Mouse (Mus musculus) gastrocnemius, postnatal 14 days (tissue): ENCODE measurements around the gene Fras1. TPM values are rescaled to one million over a fixed set of nuclear protein-coding genes. Genes with fewer than 3 reads are reported as not detected.

ENCODE experiments used
- DNase-seq: peaks from one replicate; pipeline ENCODE4 v3.0.0; 2021; ENCODE audit warnings: mixed read lengths
- intact Hi-C: fragments of 180-260 bp; cut with DNase I; formaldehyde crosslinking; loops from one replicate; pipeline ENCODE4 v1.15.1; 2025; ENCODE audit warnings: low total_unique reads
- total RNA-seq, 2 experiments: library from RNA; stranded (reverse); gene quantifications; 2 replicates each; pipeline ENCODE4 v1.2.3; 2021

Gene Fras1
- total RNA-seq, 2 experiments from 2014 or later, result 8.7 to 10.6 TPM

- intact Hi-C loops, result no loop called here
- no peak for DNase-seq
Observed at GRCm38 (mm10) chr5:96395786-96396650, 22.3 kb downstream of the Fras1 start.

DNA sequence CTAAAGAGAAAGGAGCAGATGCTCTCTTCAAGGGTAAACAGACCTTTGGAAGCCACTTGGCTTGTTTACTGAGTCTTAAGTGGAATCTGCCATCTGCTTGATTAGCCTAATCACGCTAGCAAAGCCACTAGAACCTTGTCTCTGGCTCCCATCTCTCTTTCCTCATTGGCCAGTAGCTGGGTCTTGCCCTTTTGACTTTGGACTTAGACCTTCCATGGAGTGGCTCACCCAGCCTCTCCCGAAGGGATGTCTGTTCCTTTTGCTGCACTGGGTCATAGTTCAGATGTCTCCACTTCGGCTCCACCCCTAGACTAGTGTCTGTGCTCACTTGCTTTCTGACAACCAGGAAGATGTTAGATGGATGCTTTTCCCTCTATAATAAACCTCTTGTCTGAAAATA lies 28.8 kb downstream of the Fras1 start:
- intact Hi-C loops, result no loop called here
- no peak for DNase-seq

DNA sequence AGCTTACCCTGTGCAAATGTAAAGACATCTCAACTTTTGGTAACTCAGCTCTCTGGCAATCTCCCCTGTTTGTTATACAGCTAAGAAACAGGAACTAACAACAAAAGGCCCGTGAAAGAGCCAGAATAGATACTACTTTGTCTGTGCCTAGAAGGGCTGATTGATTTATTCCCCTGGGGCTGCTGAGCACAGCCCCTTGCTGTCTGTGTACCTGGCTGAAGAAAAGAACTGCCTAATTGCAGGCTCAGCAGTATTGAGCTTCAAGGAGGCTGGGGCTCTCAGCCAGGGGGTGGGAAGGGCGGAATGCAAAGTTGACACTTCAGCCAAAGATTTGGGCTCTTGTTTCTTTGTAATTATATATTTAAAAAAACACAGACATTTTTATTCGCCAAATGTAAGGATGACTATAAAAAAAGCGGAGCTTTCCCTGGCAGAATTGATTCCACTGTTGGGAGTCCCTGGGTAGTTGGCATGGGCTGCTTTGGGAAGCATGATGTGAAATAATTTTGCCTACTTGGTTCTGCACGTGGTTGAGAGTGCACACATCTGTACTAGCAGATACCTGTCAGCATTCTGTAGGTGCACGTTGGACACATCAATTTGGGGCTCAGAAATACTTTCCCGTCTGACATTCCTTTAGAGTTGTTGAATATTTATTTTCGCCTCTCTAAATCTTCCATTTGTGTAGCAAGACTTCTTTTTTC lies 31.5 kb downstream of the Fras1 start:
- no peak for DNase-seq
- intact Hi-C loops, result no loop called here

DNA sequence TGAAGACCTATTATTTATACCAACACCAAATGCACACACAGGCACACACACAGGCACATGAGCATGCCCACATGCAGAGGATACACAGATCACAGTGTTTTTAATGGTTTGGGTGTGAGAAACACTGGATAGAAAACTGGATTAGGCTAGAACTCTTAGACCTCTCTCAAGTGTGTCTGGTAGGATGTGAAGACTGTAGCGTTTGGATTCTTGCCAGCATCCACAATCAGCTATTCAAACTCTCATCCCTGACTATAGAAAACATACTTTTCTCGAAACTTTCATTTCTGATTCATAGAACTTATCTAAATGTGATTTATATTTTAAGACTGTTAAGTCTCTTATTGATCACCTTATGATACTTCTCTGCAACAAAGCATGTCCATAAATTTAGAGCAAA lies 34.5 kb downstream of the Fras1 start:
- no peak for DNase-seq
- intact Hi-C loops, result no loop called here

GRCm38 (mm10) chr5:96412754-96413394 lies 39.1 kb downstream of the Fras1 start:
- intact Hi-C loops, result no loop called here
- DNase-seq, result no peak

DNA sequence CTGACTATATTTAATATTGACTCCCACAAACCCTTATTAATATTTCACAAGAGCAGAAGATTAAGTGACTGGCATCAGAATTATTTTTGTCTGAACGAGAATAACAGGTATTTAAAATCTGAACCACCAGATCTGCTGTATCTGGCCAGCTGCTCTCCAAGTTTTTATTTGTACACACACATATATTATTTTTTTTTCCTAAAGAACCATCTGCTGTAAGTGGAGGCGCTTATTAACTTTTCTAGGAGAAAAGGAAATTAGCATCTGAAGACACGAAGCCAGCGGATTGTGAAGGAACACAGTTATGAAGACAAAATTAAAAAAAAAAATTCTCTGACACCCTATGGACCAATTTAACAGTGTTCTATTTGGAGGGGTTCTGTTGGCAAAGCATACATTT lies 43.4 kb downstream of the Fras1 start:
- intact Hi-C loops, result no loop called here
- no peak for DNase-seq

GRCm38 (mm10) chr5:96421550-96421949 lies 47.8 kb downstream of the Fras1 start:
- intact Hi-C loops, result no loop called here
- no peak for DNase-seq

GRCm38 (mm10) chr5:96422716-96423115 lies 49.0 kb downstream of the Fras1 start:
- intact Hi-C loops, result no loop called here
- DNase-seq, result no peak

DNA sequence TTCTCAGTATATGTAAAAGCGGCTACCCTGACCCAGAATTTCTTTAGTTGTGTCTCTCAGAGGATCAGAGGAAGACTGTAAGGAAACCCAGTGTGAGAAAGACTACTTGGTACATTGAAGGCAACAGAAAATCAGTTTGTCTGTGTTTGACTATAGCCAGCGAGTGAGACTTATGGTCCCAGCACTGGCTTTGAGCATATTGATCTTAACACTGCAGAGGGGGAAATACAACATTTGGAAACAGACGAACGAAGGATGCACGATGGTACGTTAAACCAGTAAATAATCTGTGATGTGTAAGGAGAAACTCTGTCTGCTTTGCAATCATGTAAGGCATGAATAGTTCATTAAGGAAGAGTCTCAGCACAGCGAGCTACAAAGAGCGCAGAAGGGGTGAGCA lies 51.6 kb downstream of the Fras1 start:
- no peak for DNase-seq
- intact Hi-C loops, result no loop called here

DNA sequence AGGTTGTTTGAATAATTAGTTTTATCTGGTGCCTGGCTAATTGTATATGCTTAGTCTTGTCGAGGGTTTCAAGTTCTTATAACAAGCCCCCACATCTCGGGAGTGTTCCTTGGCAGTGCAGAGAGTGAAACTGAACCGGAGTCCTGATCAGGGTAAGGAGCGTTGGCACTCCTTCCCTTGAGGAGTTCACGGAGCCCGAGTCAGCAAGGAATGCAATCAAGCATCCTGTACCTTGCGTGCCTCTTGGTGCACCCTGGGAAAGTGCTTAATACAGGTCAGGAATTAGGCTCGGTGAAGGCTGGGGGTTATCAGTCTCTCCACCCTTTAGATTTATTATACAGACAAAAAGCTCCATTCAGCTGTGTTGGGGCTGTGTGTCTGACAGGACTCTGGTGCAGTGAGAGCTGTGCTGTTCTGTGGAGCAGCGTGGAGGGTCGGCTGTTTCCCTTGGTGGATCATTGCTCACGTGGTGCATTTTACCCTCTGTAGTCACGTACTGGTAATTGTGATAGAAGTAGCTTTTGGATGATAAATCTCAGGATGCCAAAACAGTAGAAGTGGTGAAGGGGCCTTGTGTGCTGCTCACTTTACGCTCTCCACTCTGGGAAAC lies 55.9 kb downstream of the Fras1 start:
- intact Hi-C loops, result no loop called here
- DNase-seq, result no peak

DNA sequence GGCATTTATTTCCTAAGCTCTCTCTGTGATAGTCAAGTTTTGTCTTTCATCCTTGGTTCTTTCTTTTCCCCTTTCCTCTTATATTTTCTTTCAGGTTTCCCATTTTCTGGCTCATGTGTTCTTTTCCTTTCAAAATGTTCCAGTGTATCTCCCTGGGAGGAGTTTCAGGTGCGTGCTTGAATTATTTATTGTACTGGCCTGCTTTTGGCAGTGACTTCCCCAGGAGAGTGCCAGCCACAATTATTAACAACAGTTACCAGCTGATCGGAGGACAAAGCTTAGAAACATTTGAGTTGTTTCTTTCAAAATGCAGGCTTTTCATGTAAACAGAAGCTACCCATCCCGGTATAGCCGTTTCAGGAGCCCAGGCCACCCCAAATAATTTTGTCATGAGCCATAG lies 64.1 kb downstream of the Fras1 start:
- intact Hi-C loops, result no loop called here
- no peak for DNase-seq

DNA sequence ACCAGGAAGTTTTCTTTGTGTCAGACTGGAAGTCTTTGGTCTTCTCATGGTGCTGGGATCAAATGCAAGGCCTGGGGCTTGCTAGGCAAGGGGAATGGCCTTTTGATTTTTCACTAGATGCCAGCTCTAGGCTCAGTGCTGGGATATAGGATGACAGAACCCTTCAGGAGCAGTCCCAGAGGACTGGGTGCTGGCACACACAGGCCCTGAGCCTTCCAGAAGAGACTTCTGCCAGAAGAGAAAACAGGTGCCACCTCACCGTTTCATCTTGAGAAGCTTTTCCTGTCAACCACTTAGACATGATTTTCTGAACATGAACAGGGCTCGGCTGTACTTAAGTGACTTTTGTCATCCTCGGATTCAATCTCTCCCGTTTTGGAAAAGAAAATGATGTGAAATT lies 66.1 kb downstream of the Fras1 start:
- peak; percentile 24 for DNase-seq

GRCm38 (mm10) chr5:96447460-96447859 lies 73.7 kb downstream of the Fras1 start:
- DNase-seq, result no peak
- intact Hi-C loops, result no loop called here

More for the DNA sequence above, 66.1 kb downstream of the Fras1 start:
- intact Hi-C loops, result no loop called here

GRCm38 (mm10) chr5:96452027-96452426 lies 78.3 kb downstream of the Fras1 start:
- DNase-seq, result no peak
- intact Hi-C loops, result no loop called here

GRCm38 (mm10) chr5:96453386-96453785 lies 79.6 kb downstream of the Fras1 start:
- intact Hi-C loops, result no loop called here
- no peak for DNase-seq

- DNase-seq, result no peak
- intact Hi-C loops, result no loop called here
Observed at GRCm38 (mm10) chr5:96454422-96454821, 80.7 kb downstream of the Fras1 start.

GRCm38 (mm10) chr5:96455241-96455640 lies 81.5 kb downstream of the Fras1 start:
- no peak for DNase-seq
- intact Hi-C loops, result no loop called here

DNA sequence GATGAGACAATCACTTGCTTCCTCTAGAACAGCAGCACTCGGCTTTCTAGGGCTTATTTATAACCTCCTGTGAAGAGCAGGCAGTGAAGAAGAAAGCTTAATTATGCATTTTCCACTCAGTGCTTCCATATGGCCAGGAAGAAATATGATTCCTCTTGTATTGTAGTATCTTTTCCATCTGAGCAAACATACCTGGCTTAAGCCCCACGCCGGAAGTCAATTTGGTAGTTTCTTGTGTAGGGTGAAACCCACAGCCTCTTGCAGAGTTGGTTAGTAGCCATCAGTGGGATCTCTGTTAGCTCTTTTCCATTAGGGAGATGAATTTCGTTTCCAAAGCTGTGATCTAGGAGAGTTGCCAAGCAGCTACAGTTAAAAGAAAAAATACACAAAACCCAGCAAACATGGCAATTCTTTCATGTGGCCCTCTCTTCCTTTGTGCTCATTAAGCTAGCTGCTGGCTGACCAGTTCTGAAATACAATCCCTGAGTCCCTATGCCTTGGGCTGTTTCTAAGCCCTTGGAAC lies 83.7 kb downstream of the Fras1 start:
- intact Hi-C loops, result no loop called here
- no peak for DNase-seq

DNA sequence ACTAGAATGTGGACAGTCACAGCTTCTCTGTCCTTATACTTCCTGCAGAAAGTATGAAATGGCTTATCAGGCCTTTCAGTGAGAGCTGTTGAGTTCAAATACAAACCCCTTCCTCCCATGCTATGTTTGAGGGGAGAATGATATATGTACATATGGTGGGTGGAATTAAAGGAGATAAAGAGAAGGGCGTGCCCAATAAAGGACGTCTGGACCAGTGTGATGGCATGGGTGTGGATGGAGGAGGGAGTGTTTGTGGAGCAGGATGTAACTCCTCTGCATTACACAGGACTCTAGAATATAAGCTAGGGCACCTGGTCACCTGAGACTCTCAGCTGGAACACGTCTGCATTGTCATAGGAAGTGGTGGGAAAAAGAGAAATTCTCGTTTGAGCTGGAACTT lies 85.8 kb downstream of the Fras1 start:
- intact Hi-C loops, result no loop called here

GRCm38 (mm10) chr5:96462197-96462596 lies 88.4 kb downstream of the Fras1 start:
- no peak for DNase-seq
- intact Hi-C loops, result no loop called here

More for the DNA sequence above, 85.8 kb downstream of the Fras1 start:
- DNase-seq, result no peak
